Mouse (Mus musculus) intestine, embryonic 16.5 days (tissue): ENCODE measurements around the gene Bcam. TPM values are rescaled to one million over a fixed set of nuclear protein-coding genes. Genes with fewer than 3 reads are reported as not detected.

Source experiments
- ATAC-seq: fragments of 200-750 bp; cut with Nextera tagmentation; 2 replicates; pipeline ENCODE4 v1.8.0; 2017; ENCODE audit warnings: moderate TSS enrichment, moderate library complexity
- H3K27ac ChIP-seq: fragments of 300-500 bp; sonication (generic); 2 replicates; pipeline ENCODE4 v1.5.1; 2014; ENCODE audit warnings: mild to moderate bottlenecking, low read length
- H3K27me3 ChIP-seq: fragments of 300-500 bp; sonication (generic); replicated peaks from 2 replicates; pipeline ENCODE4 v1.6.1; 2014; ENCODE audit warnings: low read length, control low read depth, mixed read lengths; ENCODE audit not compliant: control insufficient read depth, insufficient read depth
- H3K36me3 ChIP-seq: fragments of 300-500 bp; sonication (generic); 2 replicates; pipeline ENCODE4 v1.6.1; 2014; ENCODE audit warnings: low read length, control low read depth; ENCODE audit not compliant: control insufficient read depth, insufficient read depth
- H3K4me1 ChIP-seq: fragments of 300-500 bp; sonication (generic); 2 replicates; pipeline ENCODE4 v1.6.1; 2014; ENCODE audit warnings: low read length, control low read depth, mixed read lengths; ENCODE audit not compliant: control insufficient read depth, insufficient read depth
- H3K4me2 ChIP-seq: fragments of 300-500 bp; sonication (generic); 2 replicates; pipeline ENCODE4 v1.6.1; 2014; ENCODE audit warnings: low read depth, low read length, control low read depth
- H3K4me3 ChIP-seq: fragments of 300-500 bp; sonication (generic); 2 replicates; pipeline ENCODE4 v1.5.1; 2014; ENCODE audit warnings: mild to moderate bottlenecking, low read length
- H3K9ac ChIP-seq: fragments of 300-500 bp; sonication (generic); 2 replicates; pipeline ENCODE4 v1.6.1; 2014; ENCODE audit warnings: low read depth, low read length
- H3K9me3 ChIP-seq: fragments of 300-500 bp; sonication (generic); 2 replicates; pipeline ENCODE4 v1.6.1; 2016; ENCODE audit warnings: low read length, control low read depth; ENCODE audit not compliant: control insufficient read depth
- WGBS: fragments of 180-500 bp; shearing (Covaris S2); extraction: QIAGEN DNeasy Blood & Tissue Kit; methylation state at CpG from one replicate; pipeline ENCODE4 v1.1.7; 2014; 5-methylcytosine and 5-hydroxymethylcytosine counted together
- polyA plus RNA-seq: library from polyadenylated mRNA; unstranded; fragments of >200 nt; fragmentation: Nextera tagmentation; extraction: Ambion mirVana; gene quantifications from 2 replicates; pipeline ENCODE4 v1.2.1, GENCODE M21; 2015

Bcam gene
- polyA plus RNA-seq, 1 experiment from 2014 or later = 58.7 TPM

DNA sequence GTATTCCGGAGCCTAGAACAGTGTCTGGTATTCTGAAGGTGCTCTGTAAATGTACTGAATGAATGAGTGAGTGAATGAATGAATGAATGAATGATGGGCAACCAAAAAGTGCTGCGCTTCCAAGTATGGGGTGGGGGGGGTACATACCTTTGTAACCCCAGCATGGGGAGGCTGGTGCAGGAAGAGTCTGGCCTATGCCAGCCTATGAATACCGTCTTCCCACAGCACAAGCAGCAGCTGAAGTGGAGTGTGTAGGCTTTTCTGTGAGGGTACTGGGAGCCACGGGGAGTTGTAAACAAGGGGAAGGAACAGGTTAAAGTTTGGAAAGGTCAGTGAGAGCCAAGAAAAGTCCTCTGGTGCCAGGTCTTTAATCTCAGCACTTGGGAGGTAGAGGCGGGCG is 27.0 kb downstream of the Bcam start:
- Histone ChIP-seq H3K27ac (no peak overlapping the region), H3K27me3 (no peaks in the 10 kb centered on the region), H3K36me3 (peaks cover 11% of the 10 kb centered on the region; the same call in 1 of the 2 replicates), H3K4me2 (no peak overlapping the region), H3K4me1 (peaks cover 51% of the 10 kb centered on the region), H3K4me3 (no peak overlapping the region), H3K9ac (no peak overlapping the region), H3K9me3 (no peaks in the 10 kb centered on the region)
- 78% methylated on average over 6 of the region's 6 CpGs for WGBS
- ATAC-seq = no peak

DNA sequence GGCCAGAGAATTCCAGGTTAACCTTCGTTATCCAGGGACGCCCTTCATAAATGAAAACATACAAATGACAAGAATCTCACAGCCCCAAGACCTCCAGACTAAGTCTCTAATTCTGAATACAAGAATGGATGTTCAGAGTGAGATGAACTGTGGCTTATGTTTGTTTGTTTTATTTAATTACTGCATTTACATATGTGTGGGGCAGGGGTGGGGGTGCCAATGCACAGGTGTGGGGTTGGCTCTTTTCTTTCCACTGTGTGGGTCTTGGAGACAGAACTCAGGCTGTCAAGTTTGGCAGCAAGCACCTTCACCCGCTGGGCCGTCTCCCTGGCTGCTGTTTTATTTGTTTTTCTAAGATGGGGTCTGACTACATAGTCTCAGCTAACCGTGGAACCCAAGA is 28.3 kb downstream of the Bcam start:
- Histone ChIP-seq H3K4me2 (no peak overlapping the region), H3K27ac (no peak overlapping the region), H3K36me3 (peaks cover 18% of the 10 kb centered on the region), H3K4me1 (peaks cover 45% of the 10 kb centered on the region), H3K9ac (no peak overlapping the region), H3K27me3 (no peaks in the 10 kb centered on the region), H3K4me3 (no peak overlapping the region), H3K9me3 (no peaks in the 10 kb centered on the region)
- 47% methylated on average over 5 of the region's 5 CpGs for WGBS
- no peak for ATAC-seq

DNA sequence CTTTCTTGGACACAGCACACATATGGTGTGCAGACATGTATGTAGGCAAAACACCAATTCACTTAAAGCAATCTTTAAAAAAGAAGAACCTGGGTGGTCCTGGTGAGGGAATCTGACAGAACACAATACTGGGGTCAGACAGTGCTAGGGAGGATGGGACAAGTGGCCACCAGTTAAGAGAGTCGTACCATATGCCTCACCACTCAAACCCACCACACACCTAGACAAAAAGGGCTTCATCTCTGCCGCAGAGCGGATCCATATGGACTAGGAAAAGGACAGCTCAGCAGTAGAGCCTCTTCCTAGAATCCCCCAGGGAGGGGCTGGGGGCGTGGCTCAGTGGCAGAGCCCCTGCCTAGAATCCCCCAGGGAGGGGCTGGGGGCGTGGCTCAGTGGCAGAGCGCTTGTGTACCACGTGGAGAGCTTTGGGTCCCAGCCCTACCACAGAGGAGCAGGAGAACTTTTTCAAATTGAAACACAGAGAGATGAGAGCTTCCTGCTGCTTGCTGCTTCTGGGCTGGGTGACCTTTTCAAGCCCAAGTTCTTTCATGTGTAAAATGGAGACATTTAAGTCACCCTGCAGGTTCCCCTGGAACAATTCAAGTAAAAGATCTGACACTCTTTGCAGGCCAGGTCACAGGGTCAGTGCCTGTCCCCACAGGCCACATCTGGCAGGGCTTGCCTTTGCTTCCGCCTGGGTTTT is 29.3 kb downstream of the Bcam start:
- Histone ChIP-seq H3K4me2 (no peak overlapping the region), H3K4me1 (peaks cover 35% of the 10 kb centered on the region), H3K36me3 (peaks cover 22% of the 10 kb centered on the region), H3K9me3 (no peaks in the 10 kb centered on the region), H3K27ac (no peak overlapping the region; the same call in 1 of the 2 replicates), H3K9ac (no peak overlapping the region), H3K4me3 (no peak overlapping the region), H3K27me3 (no peaks in the 10 kb centered on the region)
- WGBS = 15% methylated on average over 8 of the region's 8 CpGs
- peak; percentile 17; the same call in 1 of the 2 replicates for ATAC-seq

DNA sequence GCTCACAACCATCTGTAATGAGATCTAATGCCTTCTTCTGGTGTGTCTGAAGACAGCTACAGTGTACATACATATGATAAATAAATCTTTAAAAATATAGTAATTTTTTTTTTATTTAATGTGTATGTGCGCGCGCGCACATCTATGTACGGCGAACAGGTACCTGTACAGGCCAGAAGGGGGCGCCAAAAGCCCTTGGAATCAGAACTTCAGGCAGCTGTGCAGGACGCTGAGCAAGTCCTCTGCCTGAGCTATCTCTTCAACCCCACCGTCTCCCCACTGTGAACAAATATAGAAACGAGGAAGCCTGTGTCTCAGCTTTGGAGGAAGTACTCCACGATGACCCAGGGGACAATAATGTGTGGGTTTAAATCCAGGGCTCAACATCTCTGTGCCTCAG is 30.5 kb downstream of the Bcam start:
- no peak overlapping the region for H3K4me2 ChIP-seq
- no peak for ATAC-seq
- H3K9me3 ChIP-seq = no peaks in the 10 kb centered on the region
- peaks cover 25% of the 10 kb centered on the region for H3K36me3 ChIP-seq
- 90% methylated on average over 11 of the region's 11 CpGs for WGBS
- no peak overlapping the region for H3K9ac ChIP-seq
- H3K27me3 ChIP-seq = no peaks in the 10 kb centered on the region
- H3K27ac ChIP-seq = no peak overlapping the region
- H3K4me3 ChIP-seq = no peak overlapping the region
- H3K4me1 ChIP-seq = peaks cover 27% of the 10 kb centered on the region

DNA sequence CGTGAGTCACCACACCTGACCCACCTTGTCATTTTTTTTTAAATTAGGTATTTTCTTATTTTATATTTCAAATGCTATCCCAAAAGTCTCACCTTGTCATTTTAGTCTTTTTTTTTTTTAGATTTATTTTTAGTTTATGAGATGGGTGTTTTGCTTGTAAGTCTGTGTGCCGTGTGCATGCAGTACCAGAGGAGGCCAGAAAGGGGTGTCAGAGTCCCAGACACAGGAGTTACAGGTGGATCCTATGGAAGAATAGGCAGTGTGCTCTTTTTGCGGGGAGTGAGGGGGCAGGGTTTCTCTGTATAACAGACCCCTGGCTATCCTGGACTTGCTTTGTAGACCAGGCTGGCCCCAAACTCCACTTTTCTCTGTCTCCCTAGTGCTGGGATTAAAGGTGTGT is 32.0 kb downstream of the Bcam start:
- Histone ChIP-seq H3K36me3 (peaks cover 26% of the 10 kb centered on the region), H3K27ac (no peak overlapping the region), H3K4me2 (no peak overlapping the region), H3K4me3 (no peak overlapping the region), H3K27me3 (no peaks in the 10 kb centered on the region), H3K4me1 (peaks cover 18% of the 10 kb centered on the region), H3K9ac (no peak overlapping the region), H3K9me3 (no peaks in the 10 kb centered on the region)
- 85% methylated on average over 3 of the region's 3 CpGs for WGBS
- ATAC-seq = no peak

DNA sequence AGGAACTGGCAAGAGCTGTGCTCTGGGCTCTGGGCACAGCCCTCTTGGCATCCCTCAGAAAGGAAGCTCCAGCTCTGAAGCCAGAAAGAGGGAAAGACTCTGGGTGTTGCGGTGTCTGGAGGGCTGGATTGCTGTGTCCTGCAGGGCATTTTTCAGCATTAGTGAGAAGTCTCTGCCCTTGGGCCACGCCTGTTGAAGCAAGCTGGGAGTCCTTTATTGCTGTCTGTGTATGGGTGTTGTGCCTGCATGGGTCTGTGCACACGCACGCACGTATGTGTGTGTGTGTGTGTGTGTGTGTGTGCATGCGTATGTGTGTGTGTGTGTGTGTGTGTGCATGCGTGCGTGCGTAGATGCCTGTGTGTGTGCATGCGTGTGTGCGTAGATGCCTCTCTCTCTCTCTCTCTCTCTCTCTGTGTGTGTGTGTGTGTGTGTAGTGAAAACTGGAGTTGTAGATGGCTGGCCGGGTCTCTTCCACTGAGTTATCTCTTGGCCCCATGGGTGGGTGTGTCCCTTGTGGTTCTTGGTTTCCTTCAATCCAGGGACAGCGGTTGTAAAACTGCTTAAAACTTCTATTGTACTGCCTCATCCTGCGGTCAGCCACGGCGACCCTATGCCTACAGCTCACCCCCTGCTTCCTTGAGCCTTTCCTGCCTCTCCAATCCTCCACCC is 34.3 kb downstream of the Bcam start:
- WGBS = 85% methylated on average over 16 of the region's 16 CpGs
- H3K36me3 ChIP-seq = peaks cover 38% of the 10 kb centered on the region

DNA sequence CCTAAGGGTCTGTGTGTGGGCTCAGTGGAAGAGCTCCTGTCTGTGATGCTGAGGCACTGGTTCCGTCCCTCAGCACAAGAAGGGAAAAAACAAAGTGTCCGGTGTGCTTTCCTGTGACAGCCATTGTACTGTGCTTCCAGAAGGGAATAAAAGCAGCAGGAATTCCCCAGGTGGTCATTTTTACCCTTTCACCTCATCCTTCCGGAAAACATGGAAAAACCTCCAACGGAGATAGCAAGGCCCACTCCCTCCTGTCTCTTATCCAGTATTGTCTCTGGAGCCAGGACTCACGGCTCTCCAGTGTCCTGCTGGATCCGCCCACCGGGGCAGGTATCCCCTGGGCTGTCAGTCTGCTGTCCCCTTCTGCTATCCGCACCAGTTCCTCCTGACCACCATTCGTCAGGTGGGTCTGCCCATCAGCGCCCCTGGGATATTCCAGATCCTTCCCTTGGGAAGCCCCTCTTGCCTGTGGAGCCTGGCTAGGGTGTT is 36.6 kb downstream of the Bcam start:
- Histone ChIP-seq H3K4me1 (no peaks in the 10 kb centered on the region; the same call in 1 of the 2 replicates), H3K27me3 (no peaks in the 10 kb centered on the region), H3K36me3 (peaks cover 46% of the 10 kb centered on the region), H3K9ac (no peak overlapping the region), H3K27ac (no peak overlapping the region), H3K4me3 (no peak overlapping the region), H3K4me2 (no peak overlapping the region), H3K9me3 (no peaks in the 10 kb centered on the region)
- 87% methylated on average over 10 of the region's 10 CpGs for WGBS
- ATAC-seq = no peak

More for the DNA sequence above, 34.3 kb downstream of the Bcam start:
- no peak for ATAC-seq
- Histone ChIP-seq H3K9ac (no peak overlapping the region), H3K4me2 (no peak overlapping the region), H3K9me3 (no peaks in the 10 kb centered on the region), H3K4me1 (peaks cover 6% of the 10 kb centered on the region; the same call in 1 of the 2 replicates), H3K27me3 (no peaks in the 10 kb centered on the region), H3K4me3 (no peak overlapping the region), H3K27ac (no peak overlapping the region)

DNA sequence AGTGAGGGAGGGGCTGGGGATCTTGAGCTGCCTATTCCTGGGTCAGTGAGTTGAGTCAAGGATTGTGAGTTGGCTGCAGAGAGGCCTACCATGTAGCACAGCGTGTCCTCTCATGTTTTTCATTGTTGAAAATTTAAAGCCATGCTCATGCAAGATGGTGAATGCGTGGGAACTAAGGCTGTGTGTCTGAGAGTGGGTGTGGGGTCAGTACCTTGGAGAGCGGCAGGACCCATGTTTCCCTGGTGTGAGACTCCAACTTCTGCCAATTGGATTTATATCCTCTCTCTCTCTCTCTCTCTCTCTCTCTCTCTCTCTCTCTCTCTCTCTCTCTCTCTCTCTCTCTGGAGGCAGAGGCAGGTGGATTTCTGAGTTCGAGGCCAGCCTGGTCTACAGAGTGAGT is 44.3 kb downstream of the Bcam start:
- H3K27me3 ChIP-seq = no peaks in the 10 kb centered on the region
- no peak overlapping the region for H3K9ac ChIP-seq
- H3K4me2 ChIP-seq = no peak overlapping the region
- peaks cover 41% of the 10 kb centered on the region for H3K36me3 ChIP-seq
- 80% methylated on average over 4 of the region's 4 CpGs for WGBS
- H3K4me1 ChIP-seq = 0 out of 2 replicates have a peak, but pooled peaks cover 4% of the 10 kb centered on the region
- H3K27ac ChIP-seq = no peak overlapping the region
- no peak overlapping the region for H3K4me3 ChIP-seq
- no peak for ATAC-seq
- peaks cover 6% of the 10 kb centered on the region; the same call in 1 of the 2 replicates for H3K9me3 ChIP-seq

DNA sequence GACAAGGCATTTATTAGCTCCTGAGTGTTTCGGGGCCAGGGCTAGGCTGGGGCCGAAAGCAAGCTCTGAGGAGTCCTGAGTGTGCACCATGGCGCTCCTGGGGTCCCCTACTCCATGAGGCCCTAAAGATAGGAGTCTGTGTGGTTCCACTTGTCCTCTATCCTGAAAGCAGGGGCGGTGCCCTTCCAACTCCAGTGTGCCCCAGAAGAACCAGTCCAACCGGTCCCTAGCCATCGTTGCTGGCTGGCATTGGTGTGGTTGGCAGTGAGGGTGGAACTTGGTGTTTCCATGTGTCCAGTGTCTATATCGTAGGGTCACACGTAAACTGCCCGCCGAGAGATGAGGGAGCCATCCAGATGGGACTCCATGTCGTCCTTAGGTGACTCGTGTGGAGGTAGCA is 46.6 kb downstream of the Bcam start:
- Histone ChIP-seq H3K4me1 (0 out of 2 replicates have a peak, but pooled peaks cover 4% of the 10 kb centered on the region), H3K9me3 (peaks cover 15% of the 10 kb centered on the region), H3K27ac (no peak overlapping the region), H3K9ac (no peak overlapping the region), H3K36me3 (peaks cover 40% of the 10 kb centered on the region), H3K4me2 (no peak overlapping the region), H3K4me3 (no peak overlapping the region), H3K27me3 (no peaks in the 10 kb centered on the region)
- 0 out of 2 replicates have a peak, but pooled peaks have one; percentile 37 for ATAC-seq
- 90% methylated on average over 12 of the region's 12 CpGs for WGBS
